27 mouse cellular contexts compared by ENCODE assay signal in the genomic region with DNA sequence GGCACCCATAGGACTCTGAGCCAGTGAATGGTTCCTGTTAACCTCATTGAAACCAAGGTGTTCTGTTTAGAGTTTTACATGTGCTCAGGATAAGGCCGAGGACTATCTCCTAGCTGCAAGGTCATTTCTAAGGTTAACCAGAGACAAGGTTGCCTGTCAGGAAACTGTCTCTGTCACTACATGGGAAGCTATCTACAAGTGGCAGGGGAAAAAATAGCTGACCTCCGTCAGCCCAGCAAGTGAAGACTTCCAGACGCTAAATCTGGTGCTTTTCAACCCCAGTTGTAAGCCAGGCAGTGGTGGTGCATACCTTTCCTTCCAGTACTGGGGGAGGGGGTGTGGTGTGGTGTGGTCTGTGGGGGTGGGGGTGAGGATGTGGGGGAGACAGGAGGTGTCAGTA. TPM values are rescaled to one million over a fixed set of nuclear protein-coding genes. Genes with fewer than 3 reads are reported as not detected.
DNase-seq lines count a peak whose midpoint lies in the region; ATAC-seq lines count a peak whose summit lies in the region.
"Had no signal": no experiment of that assay in that cellular context is flagged by ENCODE, and none has a peak within 500 bp of the region (broad histone marks: within the 10 kb centered on the region; RNA-seq: fewer than 3 reads in every experiment).

No protein-coding gene starts in this region.

- H3K27me3 ChIP-seq in heart, embryonic 11.5 days (ENCODE audit: control insufficient read depth, insufficient read depth, low read length): peaks cover 2% of the 10 kb centered on the region; the same call in 1 of the 2 replicates
- peaks cover 6% of the 10 kb centered on the region; the same call in 1 of the 2 replicates for H3K27me3 ChIP-seq in heart, embryonic 16.5 days (ENCODE audit: control insufficient read depth, insufficient read depth, low read length)

- WGBS in heart, embryonic 11.5 days (ENCODE audit: insufficient replicate concordance): 6% methylated on average over 3 of the region's 3 CpGs
- WGBS in heart, embryonic 16.5 days: 14% methylated on average over 3 of the region's 3 CpGs

- no peaks in the 10 kb centered on the region for H3K9me3 ChIP-seq in heart, embryonic 11.5 days (replicated peaks; ENCODE audit: control insufficient read depth, low read length)
- H3K9me3 ChIP-seq in heart, embryonic 16.5 days (replicated peaks; ENCODE audit: control insufficient read depth, low read length): no peaks in the 10 kb centered on the region
- H3K9me3 ChIP-seq: embryonic facial prominence, embryonic 10.5 days; embryonic facial prominence, embryonic 15.5 days; forebrain, embryonic 13.5 days; limb, embryonic 12.5 days; liver, embryonic 15.5 days; megakaryocyte, embryonic 14.5 days; midbrain, embryonic 13.5 days had no signal

- intact Hi-C loops in heart, postnatal 36 days (cut with DNase I): loop anchor here (1.0 kb wide), 1 partner anchor 22 kb away; no protein-coding TSS in a partner anchor
- intact Hi-C loops in left cerebral cortex, postnatal 25 days (cut with DNase I): no loop called here

- no peaks in the 10 kb centered on the region for H3K36me3 ChIP-seq in heart, embryonic 11.5 days (ENCODE audit: control insufficient read depth, insufficient read depth, low read length)
- H3K36me3 ChIP-seq in heart, embryonic 16.5 days (ENCODE audit: control insufficient read depth, insufficient read depth): no peaks in the 10 kb centered on the region
- H3K36me3 ChIP-seq: embryonic facial prominence, embryonic 10.5 days; embryonic facial prominence, embryonic 15.5 days; G1E; limb, embryonic 12.5 days; liver, embryonic 15.5 days; midbrain, embryonic 13.5 days had no signal

- H3K4me2 ChIP-seq in heart, embryonic 11.5 days: peak overlapping the region; percentile 43
- no peak overlapping the region for H3K4me2 ChIP-seq in heart, embryonic 16.5 days (ENCODE audit: low read depth, low read length)
- H3K4me2 ChIP-seq: embryonic facial prominence, embryonic 15.5 days; forebrain, embryonic 13.5 days; hindbrain, embryonic 14.5 days; limb, embryonic 12.5 days; liver, embryonic 15.5 days; midbrain, embryonic 13.5 days had no signal

- H3K9ac ChIP-seq in heart, embryonic 11.5 days (ENCODE audit: low read depth, low read length): no peak overlapping the region
- H3K9ac ChIP-seq in heart, embryonic 16.5 days (ENCODE audit: low read length): no peak overlapping the region
- H3K9ac ChIP-seq: embryonic facial prominence, embryonic 15.5 days; forebrain, embryonic 13.5 days; hindbrain, embryonic 14.5 days; limb, embryonic 12.5 days; liver, embryonic 15.5 days; midbrain, embryonic 13.5 days had no signal

- peak overlapping the region; percentile 58 for H3K27ac ChIP-seq in heart, embryonic 11.5 days (ENCODE audit: low read depth, low read length)
- H3K27ac ChIP-seq in heart, embryonic 16.5 days (ENCODE audit: low read length): peak overlapping the region; percentile 93
- H3K27ac ChIP-seq: embryonic facial prominence, embryonic 10.5 days; embryonic facial prominence, embryonic 15.5 days; forebrain, embryonic 13.5 days; hindbrain, embryonic 14.5 days; limb, embryonic 12.5 days; liver, embryonic 15.5 days; midbrain, embryonic 13.5 days had no signal

- H3K4me3 ChIP-seq in heart, embryonic 11.5 days (ENCODE audit: low read depth, low read length): no peak overlapping the region
- H3K4me3 ChIP-seq in heart, embryonic 16.5 days (ENCODE audit: low read length): no peak overlapping the region
- H3K4me3 ChIP-seq: embryonic facial prominence, embryonic 10.5 days; embryonic facial prominence, embryonic 15.5 days; forebrain, embryonic 13.5 days; limb, embryonic 12.5 days; liver, embryonic 15.5 days; megakaryocyte, embryonic 14.5 days; midbrain, embryonic 13.5 days had no signal

- H3K4me1 ChIP-seq in heart, embryonic 11.5 days (ENCODE audit: control insufficient read depth, insufficient read depth, low read length): peaks cover 47% of the 10 kb centered on the region
- H3K4me1 ChIP-seq in heart, embryonic 16.5 days (ENCODE audit: control insufficient read depth, insufficient read depth, low read length): peaks cover 37% of the 10 kb centered on the region

- peak; percentile 95 for DNase-seq in heart, adult 11 months
- no peak for DNase-seq in heart, postnatal 36 days
- DNase-seq in yolk sac, embryonic 10.5 days (ENCODE audit: low spot score): peak; percentile 35
- DNase-seq in left cerebral cortex, postnatal 25 days (ENCODE audit: low spot score in 2 of 2): no peak
- DNase-seq in kidney, postnatal 25 days: no peak
- DNase-seq in lung, adult 18-20 months: no peak
- DNase-seq: adrenal gland, adult 8-10 months; cerebellum, adult 11 months; cerebellum, adult 9-10 months; cerebellum, postnatal 36 days; gastrocnemius, postnatal 25 days; kidney, adult 9 months; kidney, postnatal 14 days; lung, postnatal 4 days; thymus, postnatal 4 days had no signal

- peak; percentile 60 for ATAC-seq in heart, embryonic 11.5 days (replicated peaks; ENCODE audit: insufficient number of reproducible peaks, low FRiP score, low TSS enrichment)
- ATAC-seq in heart, embryonic 16.5 days (replicated peaks; ENCODE audit: extremely low read depth, insufficient read depth, low FRiP score): peak; percentile 64
- ATAC-seq: forebrain, embryonic 13.5 days; intestine, postnatal 0 days; midbrain, embryonic 13.5 days had no signal

RNA-seq across cellular contexts. Expression of a gene that starts 2.7 kb away (rescaled TPM):
- 100 to 1,000 TPM; 529 TPM for total RNA-seq in heart, postnatal 36 days (2021)
- polyA plus RNA-seq in heart, embryonic 11.5 days (2014; fragmentation: Nextera tagmentation; extraction: Ambion mirVana): 46.2 and 51.8 TPM in 2 replicates
- 40.0 and 44.1 TPM in 2 replicates for polyA plus RNA-seq in heart, embryonic 16.5 days (2015; fragmentation: Nextera tagmentation; extraction: Ambion mirVana)
- under 1 TPM; 0.16 TPM for total RNA-seq in left cerebral cortex, postnatal 25 days (2021)
- polyA plus RNA-seq: G1E had no signal

RNA-seq across cellular contexts. Expression of a gene that starts 56.4 kb away (rescaled TPM):
- 10 to 100 TPM in 1 of 2 experiments, 1 to 10 TPM in 1; 9.8 to 11.4 TPM for total RNA-seq in heart, postnatal 36 days (2021)
- 27.3 and 27.7 TPM in 2 replicates for polyA plus RNA-seq in heart, embryonic 11.5 days (2014; fragmentation: Nextera tagmentation; extraction: Ambion mirVana)
- 23.4 and 25.2 TPM in 2 replicates for polyA plus RNA-seq in heart, embryonic 16.5 days (2015; fragmentation: Nextera tagmentation; extraction: Ambion mirVana)
- 10 to 100 TPM; 18.4 to 26.1 TPM for total RNA-seq in left cerebral cortex, postnatal 25 days (2021)

Comparison
In these comparisons a context has a peak if more than half of its experiments do, and no peak if none do; other contexts are left out.
1. DNase-seq: peak in heart, adult 11 months (single experiment) and yolk sac, embryonic 10.5 days (single experiment); none in heart, postnatal 36 days (0 of 2), left cerebral cortex, postnatal 25 days (0 of 2), kidney, postnatal 25 days (0 of 2) and lung, adult 18-20 months (0 of 2).
2. RNA of a gene that starts 2.7 kb away (total RNA-seq): 529 TPM in heart, postnatal 36 days; 0.16 TPM in left cerebral cortex, postnatal 25 days; every median in the first group is over 100 times any median in the second.